Mouse (Mus musculus) hindbrain, embryonic 16.5 days (tissue): ENCODE results near the gene Ints3. TPM values are rescaled to one million over a fixed set of nuclear protein-coding genes. Genes with fewer than 3 reads are reported as not detected.
A peak's percentile ranks its signal among the peaks of the same experiment; 100 is the strongest.

Experiments
- ATAC-seq: fragments of 200-750 bp; cut with Nextera tagmentation; 2 replicates; pipeline ENCODE4 v1.8.0; 2017; ENCODE audit warnings: moderate TSS enrichment, moderate library complexity
- H3K27ac ChIP-seq: fragments of 300-500 bp; sonication (generic); 2 replicates; pipeline ENCODE4 v1.5.1; 2014; ENCODE audit warnings: low read depth, mild to moderate bottlenecking, control low read depth, low read length, moderate library complexity
- H3K27me3 ChIP-seq: fragments of 300-500 bp; sonication (generic); replicated peaks from 2 replicates; pipeline ENCODE4 v1.6.1; 2014; ENCODE audit warnings: low read length; ENCODE audit not compliant: control insufficient read depth, insufficient read depth
- H3K36me3 ChIP-seq: fragments of 300-500 bp; sonication (generic); 2 replicates; pipeline ENCODE4 v1.6.1; 2014; ENCODE audit warnings: mild to moderate bottlenecking, low read length, moderate library complexity, mixed read lengths; ENCODE audit not compliant: control insufficient read depth, insufficient read depth
- H3K4me1 ChIP-seq: fragments of 300-500 bp; sonication (generic); 2 replicates; pipeline ENCODE4 v1.6.1; 2014; ENCODE audit warnings: low read depth, low read length; ENCODE audit not compliant: control insufficient read depth, insufficient read depth
- H3K4me2 ChIP-seq: fragments of 300-500 bp; sonication (generic); 2 replicates; pipeline ENCODE4 v1.6.1; 2014; ENCODE audit warnings: mild to moderate bottlenecking, low read length, control low read depth, moderate library complexity
- H3K4me3 ChIP-seq: fragments of 300-500 bp; sonication (generic); 2 replicates; pipeline ENCODE4 v1.5.1; 2014; ENCODE audit warnings: mild to moderate bottlenecking, low read length, control low read depth, moderate library complexity
- H3K9ac ChIP-seq: fragments of 300-500 bp; sonication (generic); 2 replicates; pipeline ENCODE4 v1.6.1; 2014; ENCODE audit warnings: low read depth, mild to moderate bottlenecking, control low read depth, low read length, moderate library complexity
- H3K9me3 ChIP-seq: fragments of 300-500 bp; sonication (generic); 2 replicates; pipeline ENCODE4 v1.6.1; 2014; ENCODE audit warnings: mild to moderate bottlenecking, low read length, moderate library complexity; ENCODE audit not compliant: control insufficient read depth
- WGBS: fragments of 180-500 bp; shearing (Covaris S2); extraction: QIAGEN DNeasy Blood & Tissue Kit; methylation state at CpG from one replicate; pipeline ENCODE4 v1.1.7; 2014; 5-methylcytosine and 5-hydroxymethylcytosine counted together
- polyA plus RNA-seq: library from polyadenylated mRNA; unstranded; fragments of >200 nt; fragmentation: Nextera tagmentation; extraction: Ambion mirVana; gene quantifications from 2 replicates; pipeline ENCODE4 v1.2.1, GENCODE M21; 2015

The Ints3 gene
- polyA plus RNA-seq, 1 experiment from 2014 or later = 27.8 TPM

- H3K36me3 ChIP-seq = peaks cover 28% of the 10 kb centered on the region
- H3K9me3 ChIP-seq = no peaks in the 10 kb centered on the region
- ATAC-seq = peak; percentile 73
- H3K4me1 ChIP-seq = peaks cover 36% of the 10 kb centered on the region
- H3K4me2 ChIP-seq = peak overlapping the region; percentile 92
- peak overlapping the region; percentile 95 for H3K9ac ChIP-seq
- H3K4me3 ChIP-seq = peak overlapping the region; percentile 80
- no peaks in the 10 kb centered on the region for H3K27me3 ChIP-seq
- 2% methylated on average over 53 of the region's 53 CpGs for WGBS
- H3K27ac ChIP-seq = peak overlapping the region; percentile 94
These were observed 44.5 kb downstream of the Ints3 start for GRCm38 (mm10) chr3:90388726-90389510.

DNA sequence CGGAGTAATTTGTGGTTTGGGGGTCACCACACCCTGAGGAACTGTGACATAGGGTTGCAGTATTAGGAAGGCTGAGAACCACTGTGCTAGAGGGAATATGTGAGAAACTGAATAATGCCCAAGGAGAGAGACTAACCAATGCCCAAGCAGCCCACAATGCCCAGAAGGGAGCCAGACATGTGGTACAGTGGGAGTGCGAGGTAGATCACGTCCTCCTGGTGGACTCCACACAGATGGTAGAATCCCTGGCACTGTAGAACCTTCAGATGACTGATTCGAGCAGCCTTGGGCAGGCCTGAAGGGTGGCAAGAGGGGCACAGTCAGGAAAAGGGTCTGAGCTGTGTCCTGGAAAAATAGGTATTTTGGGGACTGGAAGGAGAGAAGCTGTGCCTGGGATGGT, 45.2 kb downstream of the Ints3 start:
- H3K4me2 ChIP-seq = peak overlapping the region; percentile 92
- peak; percentile 1; the same call in 1 of the 2 replicates for ATAC-seq
- 65% methylated on average over 4 of the region's 4 CpGs for WGBS
- H3K9me3 ChIP-seq = no peaks in the 10 kb centered on the region
- H3K27ac ChIP-seq = no peak overlapping the region
- peak overlapping the region; percentile 95 for H3K9ac ChIP-seq
- H3K4me3 ChIP-seq = peak overlapping the region; percentile 80
- H3K36me3 ChIP-seq = peaks cover 26% of the 10 kb centered on the region
- peaks cover 36% of the 10 kb centered on the region for H3K4me1 ChIP-seq
- H3K27me3 ChIP-seq = no peaks in the 10 kb centered on the region

DNA sequence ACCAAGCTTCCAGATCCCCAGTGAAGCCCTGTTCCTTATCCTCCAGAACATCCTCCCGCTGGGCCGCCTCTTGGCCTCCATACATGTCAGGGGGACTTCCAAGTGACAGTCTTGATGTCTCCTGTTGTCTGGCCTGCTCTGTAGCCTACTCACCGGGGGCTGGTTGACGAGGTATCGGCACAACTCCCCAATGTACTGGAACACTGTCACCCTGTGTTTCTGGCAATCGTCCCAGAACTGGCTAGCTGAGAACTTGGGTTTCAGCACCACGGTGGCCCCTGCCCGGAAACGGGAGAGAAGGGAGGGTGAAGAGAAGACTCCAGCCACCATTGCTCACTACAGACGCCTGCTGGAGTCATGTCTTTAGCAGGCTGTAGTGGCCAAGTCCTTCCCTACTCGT, 45.9 kb downstream of the Ints3 start:
- Histone ChIP-seq H3K4me2 (peak overlapping the region; percentile 92), H3K27ac (peak overlapping the region; percentile 48; the same call in 1 of the 2 replicates), H3K9me3 (no peaks in the 10 kb centered on the region), H3K4me3 (peak overlapping the region; percentile 80), H3K4me1 (peaks cover 36% of the 10 kb centered on the region), H3K36me3 (peaks cover 19% of the 10 kb centered on the region), H3K27me3 (no peaks in the 10 kb centered on the region), H3K9ac (peak overlapping the region; percentile 95)
- no peak for ATAC-seq
- WGBS = 50% methylated on average over 11 of the region's 11 CpGs

DNA sequence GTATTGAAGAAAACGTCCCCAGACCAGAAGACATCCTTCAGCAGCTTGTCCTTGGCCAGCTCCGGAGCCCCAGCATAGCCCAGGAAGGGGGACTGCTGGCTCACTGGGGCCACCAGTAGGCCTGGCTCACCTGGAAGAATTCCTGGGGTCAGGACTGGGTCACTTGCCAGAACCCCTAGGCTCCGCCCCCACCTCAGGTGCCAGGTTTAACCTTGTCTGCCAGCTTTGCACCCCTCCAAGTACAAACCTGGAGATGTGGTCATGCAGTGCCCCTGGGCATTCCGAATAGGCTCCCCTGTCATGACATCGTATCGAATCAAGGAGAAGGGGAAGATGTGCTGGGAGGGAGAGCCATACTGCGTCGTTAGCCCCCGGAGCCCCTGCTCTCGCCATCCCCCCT, 46.6 kb downstream of the Ints3 start:
- H3K4me1 ChIP-seq = peaks cover 36% of the 10 kb centered on the region
- H3K9ac ChIP-seq = no peak overlapping the region
- H3K4me3 ChIP-seq = 0 out of 2 replicates have a peak overlapping the region, but pooled peaks have one; percentile 80

GRCm38 (mm10) chr3:90384851-90385375, 48.5 kb downstream of the Ints3 start:
- Histone ChIP-seq H3K27me3 (no peaks in the 10 kb centered on the region), H3K9me3 (no peaks in the 10 kb centered on the region), H3K36me3 (peaks cover 7% of the 10 kb centered on the region; the same call in 1 of the 2 replicates), H3K4me3 (no peak overlapping the region), H3K4me1 (peaks cover 24% of the 10 kb centered on the region), H3K4me2 (no peak overlapping the region), H3K27ac (no peak overlapping the region), H3K9ac (no peak overlapping the region)
- WGBS = 87% methylated on average over 7 of the region's 7 CpGs
- no peak for ATAC-seq

More for the DNA sequence above, 46.6 kb downstream of the Ints3 start:
- ATAC-seq = no peak
- WGBS = 97% methylated on average over 10 of the region's 10 CpGs
- Histone ChIP-seq H3K36me3 (peaks cover 13% of the 10 kb centered on the region), H3K9me3 (no peaks in the 10 kb centered on the region), H3K4me2 (peak overlapping the region; percentile 92), H3K27me3 (no peaks in the 10 kb centered on the region), H3K27ac (no peak overlapping the region)

DNA sequence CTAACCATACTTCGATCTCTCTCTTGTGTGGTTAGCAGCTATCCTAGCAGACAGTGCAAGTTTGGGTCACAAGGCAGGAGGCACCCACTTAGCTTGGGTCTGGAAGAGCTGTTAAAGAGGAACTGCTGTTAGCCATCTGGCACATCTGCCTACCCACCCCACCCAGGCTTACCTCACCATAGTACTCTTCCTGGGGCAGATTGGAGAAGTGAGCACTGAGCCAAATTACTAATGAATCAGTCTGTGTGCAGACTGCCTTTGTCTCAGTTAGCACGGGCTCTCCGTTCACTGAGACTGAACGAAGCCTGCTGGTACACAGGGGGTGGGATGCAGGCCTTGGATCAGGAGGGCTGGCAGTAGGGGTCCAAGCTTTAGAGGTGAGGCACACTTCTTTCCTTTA, 49.7 kb downstream of the Ints3 start:
- H3K9ac ChIP-seq = no peak overlapping the region
- no peak overlapping the region for H3K4me3 ChIP-seq
- peaks cover 7% of the 10 kb centered on the region; the same call in 1 of the 2 replicates for H3K36me3 ChIP-seq
- H3K27ac ChIP-seq = no peak overlapping the region
- H3K4me2 ChIP-seq = no peak overlapping the region
- WGBS = 64% methylated on average over 4 of the region's 4 CpGs
- no peaks in the 10 kb centered on the region for H3K27me3 ChIP-seq
- no peak; the same call in 1 of the 2 replicates for ATAC-seq
- H3K9me3 ChIP-seq = no peaks in the 10 kb centered on the region
- H3K4me1 ChIP-seq = peaks cover 19% of the 10 kb centered on the region

DNA sequence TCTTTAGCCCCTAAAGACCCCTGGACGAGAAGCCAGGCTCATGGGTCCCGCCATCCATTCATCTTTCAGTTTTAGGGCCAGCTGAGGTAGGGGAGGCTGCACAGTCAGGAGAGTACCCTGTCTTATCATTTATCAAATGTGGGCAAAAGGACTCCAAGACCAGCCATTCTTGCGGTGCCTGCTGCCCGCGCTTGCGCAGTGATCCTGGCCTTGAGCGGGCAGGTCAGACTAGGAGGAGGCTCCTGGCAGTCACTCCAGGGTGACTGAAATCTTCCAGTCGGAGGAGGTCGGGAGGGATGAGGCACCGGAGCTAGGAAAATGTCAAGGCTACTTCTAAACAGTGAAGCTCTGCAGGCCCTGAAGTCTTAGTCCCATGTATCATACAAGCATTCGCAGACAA, 51.7 kb downstream of the Ints3 start:
- Histone ChIP-seq H3K27me3 (no peaks in the 10 kb centered on the region), H3K27ac (no peak overlapping the region), H3K9ac (no peak overlapping the region), H3K4me1 (peaks cover under 1% of the 10 kb centered on the region), H3K36me3 (peaks cover 7% of the 10 kb centered on the region; the same call in 1 of the 2 replicates), H3K4me2 (no peak overlapping the region), H3K9me3 (no peaks in the 10 kb centered on the region), H3K4me3 (no peak overlapping the region)
- no peak for ATAC-seq
- 74% methylated on average over 11 of the region's 11 CpGs for WGBS

- Histone ChIP-seq H3K4me1 (no peaks in the 10 kb centered on the region), H3K27me3 (no peaks in the 10 kb centered on the region), H3K9ac (no peak overlapping the region), H3K4me2 (no peak overlapping the region), H3K27ac (no peak overlapping the region), H3K36me3 (no peaks in the 10 kb centered on the region), H3K9me3 (no peaks in the 10 kb centered on the region), H3K4me3 (no peak overlapping the region)
- ATAC-seq = no peak
- 72% methylated on average over 5 of the region's 5 CpGs for WGBS
These were observed 54.9 kb downstream of the Ints3 start for GRCm38 (mm10) chr3:90378496-90378895.

DNA sequence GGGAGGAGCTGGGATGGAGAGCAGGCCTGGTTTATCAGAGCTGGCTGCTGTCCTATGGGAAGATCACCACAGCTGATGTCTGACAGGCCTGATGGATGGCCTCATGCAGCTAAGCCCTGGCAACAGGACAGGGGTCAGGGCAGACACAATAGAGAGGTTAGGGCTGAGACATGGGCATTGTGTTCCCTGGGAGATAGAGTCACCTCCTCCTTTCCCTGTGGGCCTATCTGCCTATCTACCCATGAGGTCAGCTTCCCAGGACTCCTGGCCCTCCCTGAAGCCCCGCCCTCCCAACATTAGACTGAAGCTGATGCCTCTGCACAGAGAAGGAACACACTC, 57.2 kb downstream of the Ints3 start:
- 0 out of 2 replicates have a peak, but pooled peaks have one; percentile 7 for ATAC-seq
- WGBS = 80% methylated on average over 1 of the region's 1 CpGs
- Histone ChIP-seq H3K9me3 (no peaks in the 10 kb centered on the region), H3K4me2 (no peak overlapping the region), H3K9ac (no peak overlapping the region), H3K27me3 (no peaks in the 10 kb centered on the region), H3K27ac (no peak overlapping the region), H3K4me3 (no peak overlapping the region), H3K36me3 (no peaks in the 10 kb centered on the region), H3K4me1 (no peaks in the 10 kb centered on the region)
